Mouse (Mus musculus): ENCODE measurements around the gene Aoc3. TPM values are rescaled to one million over a fixed set of nuclear protein-coding genes. Genes with fewer than 3 reads are reported as not detected.

The Aoc3 gene
- polyA plus RNA-seq, 1 experiment from 2014 or later: not detected

DNA sequence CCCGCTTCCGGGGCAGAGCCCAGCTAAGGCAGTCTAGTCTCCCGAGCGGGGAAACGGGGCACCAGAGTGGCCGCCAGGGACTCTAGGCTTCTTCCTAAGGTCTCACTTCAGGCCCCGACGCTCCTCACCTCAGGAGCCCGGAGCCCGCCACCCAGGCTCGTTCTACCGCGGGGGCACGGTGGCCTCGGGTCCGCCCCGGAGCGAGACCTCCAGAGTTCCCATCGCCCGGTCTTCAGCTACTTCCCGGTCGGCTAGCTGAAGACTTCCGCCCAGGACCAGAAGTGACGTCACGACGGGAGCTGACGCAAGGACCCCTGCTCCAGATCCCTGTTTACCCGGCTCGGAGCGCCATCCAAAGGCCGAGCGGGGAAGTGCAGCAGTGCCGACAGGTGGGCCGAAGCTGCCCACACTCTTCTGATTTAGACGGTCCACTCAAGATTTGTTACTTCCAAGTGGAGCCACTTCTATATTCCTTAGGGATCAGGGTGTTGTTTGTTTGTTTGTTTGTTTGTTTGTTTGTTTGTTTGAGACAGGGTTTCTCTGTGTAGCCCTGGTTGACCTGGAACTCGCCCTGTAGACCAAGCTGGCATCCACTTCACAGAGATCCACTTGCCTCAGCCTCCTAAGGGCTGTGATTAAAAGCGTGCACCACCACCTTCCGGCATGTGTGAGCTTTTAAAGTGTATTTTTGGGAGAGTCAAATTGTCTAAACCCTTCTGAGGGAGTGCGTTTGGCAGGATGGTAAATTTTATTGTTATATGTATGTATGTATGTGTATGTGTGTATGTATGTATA is 28.2 kb upstream of the Aoc3 start, which contains the start of gene Becn1:
TSS of gene Becn1 (minus strand) at position 283 of the 795 bp plus-strand sequence.
- Histone ChIP-seq H3K4me1 (ENCODE audit: control insufficient read depth, insufficient read depth, low read length) (peaks cover 12% of the 10 kb centered on the region), H3K9ac (replicated peaks; ENCODE audit: low read depth, low read length) (peak within 1 kb of the TSS; percentile 75), H3K36me3 (ENCODE audit: control insufficient read depth, insufficient read depth, low read length) (no peaks in the 10 kb centered on the region; the same call in 1 of the 2 replicates), H3K27ac (ENCODE audit: low read depth, low read length) (peak within 1 kb of the TSS; percentile 76), H3K4me3 (ENCODE audit: low read depth, low read length) (peak within 1 kb of the TSS; percentile 58), H3K27me3 (ENCODE audit: control insufficient read depth, insufficient read depth, low read length) (no peaks in the 10 kb centered on the region), H3K9me3 (ENCODE audit: control insufficient read depth, low read length) (no peaks in the 10 kb centered on the region), H3K4me2 (ENCODE audit: low read depth, low read length) (peak within 1 kb of the TSS; percentile 99)
- peak; percentile 95 for ATAC-seq (ENCODE audit: low read depth)
- 7% methylated on average over 39 of the region's 39 CpGs for WGBS

DNA sequence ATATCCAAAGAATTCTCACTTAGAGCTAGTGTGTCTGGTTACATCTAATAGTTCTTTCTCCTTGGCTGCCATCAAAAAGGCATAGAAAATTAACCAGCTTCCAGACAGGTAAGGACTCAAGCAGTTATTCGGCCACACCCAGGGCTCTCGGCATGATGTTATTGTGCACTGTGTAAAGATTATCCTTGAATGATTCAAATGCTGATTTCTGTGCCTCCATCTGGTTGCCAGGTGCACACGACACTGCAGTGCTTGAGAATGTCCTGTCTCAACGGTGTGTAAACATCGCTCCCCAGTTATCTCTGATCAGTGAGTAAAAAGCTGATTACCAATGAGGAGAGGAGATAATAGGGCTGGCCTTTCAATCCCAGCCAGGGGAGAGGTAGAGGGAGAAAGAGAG is 22.7 kb upstream of the Aoc3 start:
- 42% methylated on average over 5 of the region's 5 CpGs for WGBS
- no peak overlapping the region for H3K4me2 ChIP-seq (ENCODE audit: low read depth, low read length)

DNA sequence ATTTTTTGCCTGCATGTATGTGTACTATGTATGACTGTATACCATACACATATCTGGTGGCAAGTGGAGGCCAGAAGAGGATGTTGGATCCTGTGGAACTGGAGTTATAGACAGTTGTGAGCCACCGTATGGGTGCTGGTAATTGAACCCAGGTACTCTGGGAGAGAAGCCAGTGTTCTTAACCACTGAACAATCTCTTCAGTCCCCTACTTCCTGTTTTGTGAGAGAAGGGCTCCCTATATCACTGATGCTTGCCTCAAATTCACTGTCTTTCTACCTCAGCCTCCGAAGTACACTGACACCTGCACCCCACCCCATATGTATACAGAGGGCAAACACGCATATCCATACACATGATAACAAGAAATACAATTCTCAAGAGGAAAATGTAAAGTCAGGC is 19.3 kb upstream of the Aoc3 start:
- Histone ChIP-seq H3K4me3 (ENCODE audit: low read depth, low read length) (no peak overlapping the region), H3K4me2 (ENCODE audit: low read depth, low read length) (no peak overlapping the region), H3K9me3 (ENCODE audit: control insufficient read depth, low read length) (no peaks in the 10 kb centered on the region), H3K36me3 (ENCODE audit: control insufficient read depth, insufficient read depth, low read length) (no peaks in the 10 kb centered on the region), H3K4me1 (ENCODE audit: control insufficient read depth, insufficient read depth, low read length) (no peaks in the 10 kb centered on the region), H3K9ac (replicated peaks; ENCODE audit: low read depth, low read length) (no peak overlapping the region), H3K27ac (ENCODE audit: low read depth, low read length) (no peak overlapping the region), H3K27me3 (ENCODE audit: control insufficient read depth, insufficient read depth, low read length) (no peaks in the 10 kb centered on the region)
- 90% methylated on average over 3 of the region's 3 CpGs for WGBS
- ATAC-seq (ENCODE audit: low read depth): no peak

More for the DNA sequence above, 22.7 kb upstream of the Aoc3 start:
- H3K9ac ChIP-seq (replicated peaks; ENCODE audit: low read depth, low read length): no peak overlapping the region
- H3K4me1 ChIP-seq (ENCODE audit: control insufficient read depth, insufficient read depth, low read length): no peaks in the 10 kb centered on the region
- H3K36me3 ChIP-seq (ENCODE audit: control insufficient read depth, insufficient read depth, low read length): no peaks in the 10 kb centered on the region
- ATAC-seq (ENCODE audit: low read depth): no peak
- no peaks in the 10 kb centered on the region for H3K9me3 ChIP-seq (ENCODE audit: control insufficient read depth, low read length)
- no peaks in the 10 kb centered on the region for H3K27me3 ChIP-seq (ENCODE audit: control insufficient read depth, insufficient read depth, low read length)
- no peak overlapping the region for H3K27ac ChIP-seq (ENCODE audit: low read depth, low read length)
- no peak overlapping the region for H3K4me3 ChIP-seq (ENCODE audit: low read depth, low read length)

DNA sequence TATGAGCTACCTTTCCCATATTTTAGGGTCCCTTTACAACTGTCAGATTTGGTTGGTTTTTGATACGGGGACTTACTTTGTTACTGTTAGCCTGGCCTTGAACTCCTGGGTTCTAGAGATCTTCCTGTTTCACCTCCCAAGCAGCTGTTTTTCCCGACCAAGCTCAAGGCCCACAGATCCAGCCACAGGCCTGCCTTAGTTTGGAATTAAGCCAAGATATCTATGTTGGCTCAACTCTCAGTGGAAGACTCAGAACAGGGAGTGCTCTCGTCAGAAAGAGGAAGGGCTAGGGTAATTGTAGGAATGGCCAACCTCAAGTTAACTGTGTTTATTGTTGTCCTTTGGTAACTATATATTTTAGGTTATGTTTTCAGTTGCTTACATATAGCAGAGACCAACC is 18.3 kb upstream of the Aoc3 start:
- no peak overlapping the region for H3K9ac ChIP-seq (replicated peaks; ENCODE audit: low read depth, low read length)
- H3K4me2 ChIP-seq (ENCODE audit: low read depth, low read length): no peak overlapping the region
- 76% methylated on average over 3 of the region's 3 CpGs for WGBS
- no peak overlapping the region for H3K27ac ChIP-seq (ENCODE audit: low read depth, low read length)
- no peaks in the 10 kb centered on the region for H3K36me3 ChIP-seq (ENCODE audit: control insufficient read depth, insufficient read depth, low read length)
- H3K4me3 ChIP-seq (ENCODE audit: low read depth, low read length): no peak overlapping the region
- ATAC-seq (ENCODE audit: low read depth): no peak
- H3K27me3 ChIP-seq (ENCODE audit: control insufficient read depth, insufficient read depth, low read length): no peaks in the 10 kb centered on the region
- no peaks in the 10 kb centered on the region for H3K9me3 ChIP-seq (ENCODE audit: control insufficient read depth, low read length)
- peaks cover 6% of the 10 kb centered on the region; the same call in 1 of the 2 replicates for H3K4me1 ChIP-seq (ENCODE audit: control insufficient read depth, insufficient read depth, low read length)

DNA sequence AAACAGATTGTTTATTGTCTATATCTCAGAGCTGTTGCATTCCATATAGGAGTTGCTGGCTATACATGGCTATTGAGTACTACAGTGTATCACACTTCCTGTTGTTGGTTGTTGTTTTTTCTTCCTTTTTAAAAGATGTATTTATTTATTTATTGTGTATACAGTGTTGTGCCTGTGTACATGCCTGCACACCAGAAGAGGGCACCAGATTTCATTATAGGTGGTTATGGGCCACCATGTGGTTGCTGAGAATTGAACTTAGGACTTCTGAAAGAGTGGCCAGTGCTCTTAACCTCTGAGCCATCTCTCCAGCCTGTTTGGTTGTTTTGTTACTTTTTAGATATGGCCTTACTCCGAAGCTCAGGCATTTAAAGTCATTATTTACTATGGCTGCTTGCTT is 15.8 kb upstream of the Aoc3 start:
- no peaks in the 10 kb centered on the region for H3K9me3 ChIP-seq (ENCODE audit: control insufficient read depth, low read length)
- no peak for ATAC-seq (ENCODE audit: low read depth)
- 97% methylated on average over 1 of the region's 1 CpGs for WGBS
- no peaks in the 10 kb centered on the region for H3K27me3 ChIP-seq (ENCODE audit: control insufficient read depth, insufficient read depth, low read length)
- no peak overlapping the region for H3K4me3 ChIP-seq (ENCODE audit: low read depth, low read length)
- peaks cover 11% of the 10 kb centered on the region; the same call in 1 of the 2 replicates for H3K4me1 ChIP-seq (ENCODE audit: control insufficient read depth, insufficient read depth, low read length)
- H3K36me3 ChIP-seq (ENCODE audit: control insufficient read depth, insufficient read depth, low read length): peaks cover 4% of the 10 kb centered on the region
- H3K4me2 ChIP-seq (ENCODE audit: low read depth, low read length): no peak overlapping the region
- H3K9ac ChIP-seq (replicated peaks; ENCODE audit: low read depth, low read length): no peak overlapping the region
- H3K27ac ChIP-seq (ENCODE audit: low read depth, low read length): no peak overlapping the region

DNA sequence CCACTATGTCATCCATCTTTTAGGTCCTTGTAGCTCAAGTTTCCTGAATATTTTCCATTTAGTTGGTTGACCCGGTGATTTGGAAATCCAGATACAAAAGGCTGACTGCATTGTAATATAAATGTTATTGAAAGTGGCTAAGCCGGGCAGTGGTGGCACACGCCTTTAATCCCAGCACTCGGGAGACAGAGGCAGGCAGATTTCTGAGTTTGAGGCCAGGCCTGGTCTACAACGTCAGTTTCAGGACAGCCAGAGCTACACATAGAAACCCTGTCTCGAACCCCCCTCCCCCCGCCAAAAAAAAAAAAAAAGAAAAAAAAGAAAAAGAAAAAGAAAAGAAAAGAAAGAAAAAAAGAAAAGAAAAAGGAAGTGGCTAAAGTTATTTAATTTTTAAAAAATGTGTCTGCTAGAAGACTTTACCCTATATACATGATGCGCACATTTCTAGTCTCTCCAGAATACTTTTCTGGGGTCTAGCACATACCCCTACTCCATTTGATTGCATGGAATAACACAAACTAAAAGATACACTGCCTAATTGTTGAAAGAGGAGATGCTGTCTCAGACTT is 15.2 kb upstream of the Aoc3 start:
- 85% methylated on average over 8 of the region's 8 CpGs for WGBS
- peak overlapping the region; percentile 75 for H3K4me2 ChIP-seq (ENCODE audit: low read depth, low read length)
- H3K4me3 ChIP-seq (ENCODE audit: low read depth, low read length): peak overlapping the region; percentile 93

DNA sequence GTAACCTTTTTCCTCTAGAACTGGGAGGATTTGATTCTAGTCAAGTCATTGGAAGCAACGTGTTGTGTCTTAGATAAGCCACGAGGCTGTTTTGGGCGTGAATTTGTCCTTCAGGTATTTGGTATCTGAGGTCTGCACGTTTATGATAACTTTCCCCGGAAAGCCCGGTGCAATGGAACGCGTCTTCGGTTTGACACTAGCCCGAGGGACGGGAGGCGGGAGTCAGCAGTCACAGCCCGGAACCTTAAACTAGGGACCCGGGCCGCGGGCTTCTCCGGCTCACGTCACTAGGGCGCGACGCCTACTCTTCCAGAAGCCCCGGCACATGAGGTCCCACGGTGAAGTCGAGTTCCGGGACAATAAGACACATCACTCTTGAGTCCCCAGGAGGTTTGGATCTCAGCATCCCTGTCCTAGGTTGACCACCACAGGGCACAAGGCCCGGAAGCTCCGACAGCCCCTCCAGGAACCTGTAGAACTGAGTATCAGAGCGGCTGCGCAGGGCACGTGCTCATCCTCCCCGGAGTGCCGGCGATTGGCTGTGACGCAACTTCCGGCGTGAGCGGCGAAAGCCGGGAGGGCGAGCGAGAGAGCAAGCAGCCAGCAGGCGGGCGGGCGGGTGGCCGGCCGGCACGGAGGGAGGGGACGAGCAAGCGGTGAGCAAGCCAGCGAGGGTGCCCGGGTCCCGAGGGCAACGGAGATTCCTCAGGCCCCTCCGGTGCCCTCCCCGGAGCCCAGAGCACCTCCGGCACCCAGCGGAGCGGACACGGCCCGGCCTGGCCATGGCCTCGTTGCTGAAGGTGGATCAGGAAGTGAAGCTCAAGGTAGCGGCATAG is 14.5 kb upstream of the Aoc3 start, which contains the start of gene Psme3:
TSS of gene Psme3 (plus strand) at position 549 of the 836 bp plus-strand sequence.
- peak within 1 kb of the TSS; percentile 80 for H3K27ac ChIP-seq (ENCODE audit: low read depth, low read length)
- WGBS: under 1% methylated on average over 61 of the region's 62 CpGs

More for the DNA sequence above, 15.2 kb upstream of the Aoc3 start:
- Histone ChIP-seq H3K36me3 (ENCODE audit: control insufficient read depth, insufficient read depth, low read length) (peaks cover 9% of the 10 kb centered on the region), H3K27ac (ENCODE audit: low read depth, low read length) (peak overlapping the region; percentile 80; the same call in 1 of the 2 replicates), H3K9me3 (ENCODE audit: control insufficient read depth, low read length) (no peaks in the 10 kb centered on the region), H3K4me1 (ENCODE audit: control insufficient read depth, insufficient read depth, low read length) (peaks cover 11% of the 10 kb centered on the region; the same call in 1 of the 2 replicates), H3K9ac (replicated peaks; ENCODE audit: low read depth, low read length) (peak overlapping the region; percentile 90; the same call in 1 of the 2 replicates), H3K27me3 (ENCODE audit: control insufficient read depth, insufficient read depth, low read length) (no peaks in the 10 kb centered on the region)
- ATAC-seq (ENCODE audit: low read depth): no peak

DNA sequence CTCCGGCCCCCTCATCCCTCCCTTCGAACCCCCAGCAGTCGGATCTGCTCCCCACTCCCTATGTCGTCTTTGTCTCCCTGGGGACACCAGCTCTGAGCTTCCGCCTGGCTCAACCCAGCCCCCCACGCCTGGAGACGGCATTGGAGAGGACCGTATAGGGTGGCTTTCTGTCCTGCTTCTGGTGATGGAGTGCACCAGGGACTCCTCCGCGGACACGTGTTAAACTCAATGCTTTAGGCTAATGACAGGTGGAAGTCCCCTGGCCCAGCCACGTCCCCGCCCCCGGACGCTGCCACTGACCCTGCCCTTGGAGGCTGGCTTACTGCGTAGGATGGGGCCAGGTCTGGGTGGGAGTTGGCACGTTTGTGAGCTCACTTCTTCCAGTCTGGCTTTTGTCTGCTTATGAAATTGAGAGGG is 13.9 kb upstream of the Aoc3 start:
- peak overlapping the region; percentile 80 for H3K27ac ChIP-seq (ENCODE audit: low read depth, low read length)
- no peaks in the 10 kb centered on the region for H3K9me3 ChIP-seq (ENCODE audit: control insufficient read depth, low read length)
- H3K9ac ChIP-seq (replicated peaks; ENCODE audit: low read depth, low read length): peak overlapping the region; percentile 90
- H3K36me3 ChIP-seq (ENCODE audit: control insufficient read depth, insufficient read depth, low read length): peaks cover 20% of the 10 kb centered on the region
- peaks cover 11% of the 10 kb centered on the region; the same call in 1 of the 2 replicates for H3K4me1 ChIP-seq (ENCODE audit: control insufficient read depth, insufficient read depth, low read length)
- H3K4me2 ChIP-seq (ENCODE audit: low read depth, low read length): peak overlapping the region; percentile 75
- H3K4me3 ChIP-seq (ENCODE audit: low read depth, low read length): peak overlapping the region; percentile 93
- ATAC-seq (ENCODE audit: low read depth): peak; percentile 66
- no peaks in the 10 kb centered on the region for H3K27me3 ChIP-seq (ENCODE audit: control insufficient read depth, insufficient read depth, low read length)
- under 1% methylated on average over 16 of the region's 17 CpGs for WGBS

More for the DNA sequence above, 14.5 kb upstream of the Aoc3 start, which contains the start of gene Psme3:
- peak; percentile 93 for ATAC-seq (ENCODE audit: low read depth)
- H3K36me3 ChIP-seq (ENCODE audit: control insufficient read depth, insufficient read depth, low read length): peaks cover 15% of the 10 kb centered on the region
- peak within 1 kb of the TSS; percentile 75 for H3K4me2 ChIP-seq (ENCODE audit: low read depth, low read length)
- H3K9ac ChIP-seq (replicated peaks; ENCODE audit: low read depth, low read length): peak within 1 kb of the TSS; percentile 90
- no peaks in the 10 kb centered on the region for H3K9me3 ChIP-seq (ENCODE audit: control insufficient read depth, low read length)
- peak within 1 kb of the TSS; percentile 93 for H3K4me3 ChIP-seq (ENCODE audit: low read depth, low read length)
- H3K4me1 ChIP-seq (ENCODE audit: control insufficient read depth, insufficient read depth, low read length): peaks cover 11% of the 10 kb centered on the region; the same call in 1 of the 2 replicates
- no peaks in the 10 kb centered on the region for H3K27me3 ChIP-seq (ENCODE audit: control insufficient read depth, insufficient read depth, low read length)
